Mouse (Mus musculus) liver, postnatal 0 days (tissue): ENCODE data around the gene Mrgprd. TPM values are rescaled to one million over a fixed set of nuclear protein-coding genes. Genes with fewer than 3 reads are reported as not detected.

Experiments
- ATAC-seq: fragments of 200-750 bp; cut with Nextera tagmentation; 2 replicates; pipeline ENCODE4 v1.8.0; 2017; ENCODE audit warnings: mild to moderate bottlenecking, moderate library complexity
- DNase-seq: peaks from one replicate; pipeline ENCODE4 v3.0.0-alpha.2; 2016
- H3K27ac ChIP-seq: fragments of 300-500 bp; sonication (generic); 2 replicates; pipeline ENCODE4 v1.5.1; 2014; ENCODE audit warnings: antibody characterized with exemption, moderate library complexity, mild to moderate bottlenecking, low read depth
- H3K27me3 ChIP-seq: fragments of 300-500 bp; sonication (generic); 2 replicates; pipeline ENCODE4 v1.6.1; 2014; ENCODE audit warnings: low read length, control low read depth, mixed read lengths; ENCODE audit not compliant: insufficient read depth
- H3K36me3 ChIP-seq: fragments of 300-500 bp; sonication (generic); replicated peaks from 2 replicates; pipeline ENCODE4 v1.6.1; 2014; ENCODE audit warnings: mild to moderate bottlenecking, control low read depth, low read length, moderate library complexity, mixed read lengths; ENCODE audit not compliant: insufficient read depth
- H3K4me1 ChIP-seq: fragments of 300-500 bp; sonication (generic); 2 replicates; pipeline ENCODE4 v1.6.1; 2014; ENCODE audit warnings: antibody characterized with exemption, mild to moderate bottlenecking, control low read depth; ENCODE audit not compliant: insufficient read depth
- H3K4me2 ChIP-seq: fragments of 300-500 bp; sonication (generic); 2 replicates; pipeline ENCODE4 v1.6.1; 2014; ENCODE audit warnings: low read depth, mild to moderate bottlenecking, low read length, moderate library complexity, mixed read lengths
- H3K4me3 ChIP-seq: fragments of 300-500 bp; sonication (generic); 2 replicates; pipeline ENCODE4 v1.5.1; 2014; ENCODE audit warnings: low read depth, low read length
- H3K9ac ChIP-seq: fragments of 300-500 bp; sonication (generic); replicated peaks from 2 replicates; pipeline ENCODE4 v1.6.1; 2014; ENCODE audit warnings: mild to moderate bottlenecking, moderate library complexity
- H3K9me3 ChIP-seq: fragments of 300-500 bp; sonication (generic); 2 replicates; pipeline ENCODE4 v1.6.1; 2016; ENCODE audit warnings: mild to moderate bottlenecking, control low read depth, low read length, mixed read lengths
- CTCF ChIP-seq: sonication (generic); IDR thresholded peaks from 2 replicates; pipeline ENCODE4 v1.5.1; 2016; ENCODE audit warnings: antibody characterized with exemption, low read depth
- EP300 ChIP-seq: IDR thresholded peaks from 2 replicates; pipeline ENCODE4 v1.6.1; 2016; ENCODE audit warnings: antibody characterized with exemption, low read depth, mild to moderate bottlenecking
- WGBS: fragments of 180-500 bp; shearing (Covaris S2); extraction: QIAGEN DNeasy Blood & Tissue Kit; methylation state at CpG from one replicate; pipeline ENCODE4 v1.1.7; 2014; ENCODE audit not compliant: insufficient replicate concordance; 5-methylcytosine and 5-hydroxymethylcytosine counted together
- polyA plus RNA-seq: library from polyadenylated mRNA; unstranded; fragments of >200 nt; fragmentation: Nextera tagmentation; extraction: Ambion mirVana; gene quantifications from 2 replicates; pipeline ENCODE4 v1.2.1, GENCODE M21; 2015

Gene Mrgprd
- polyA plus RNA-seq = not detected in 2 replicates

DNA sequence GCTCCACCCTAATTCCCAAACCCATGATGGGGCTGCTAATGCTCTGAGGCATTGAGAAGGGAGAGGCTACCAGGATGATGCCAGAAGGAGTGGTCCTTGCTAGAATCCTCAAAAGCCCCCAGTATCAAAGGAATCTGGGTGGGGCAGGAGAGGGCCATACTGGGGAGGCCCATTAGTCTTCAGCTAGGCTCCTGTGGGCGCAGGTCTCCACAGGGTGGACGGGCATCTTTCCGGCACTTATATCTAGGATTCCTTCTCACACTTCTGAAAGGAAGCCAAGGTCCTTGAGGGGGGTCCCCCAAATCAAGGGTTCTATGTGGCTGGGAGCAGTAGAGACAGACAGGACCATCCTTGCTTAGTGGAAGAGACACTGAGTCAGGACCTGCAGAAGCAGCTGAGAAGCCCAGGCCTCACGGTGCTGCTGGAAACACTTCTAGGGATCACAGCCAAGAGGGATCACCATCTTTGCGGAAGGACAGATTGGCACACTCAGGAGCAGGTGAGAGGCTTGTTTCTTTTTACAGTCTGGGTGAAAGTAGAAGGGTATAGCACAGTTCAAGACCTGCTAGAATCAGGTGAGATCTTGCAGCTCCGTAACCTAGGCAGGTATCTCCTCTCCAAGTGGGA lies at the start of gene Mrgprd:
Gene Mrgprd (plus strand): TSS at position 51 of the 627 bp plus-strand sequence.
- TF ChIP-seq CTCF (no peak), EP300 (no peak)
- Histone ChIP-seq H3K4me3 (no peak within 1 kb of the TSS), H3K9ac (no peak within 1 kb of the TSS), H3K4me2 (no peak within 1 kb of the TSS), H3K36me3 (no peaks in the 10 kb centered on the region), H3K4me1 (no peaks in the 10 kb centered on the region), H3K27me3 (no peaks in the 10 kb centered on the region), H3K27ac (no peak within 1 kb of the TSS), H3K9me3 (no peaks in the 10 kb centered on the region)
- 84% methylated on average over 6 of the region's 6 CpGs for WGBS
- ATAC-seq (no peak), DNase-seq (no peak)

DNA sequence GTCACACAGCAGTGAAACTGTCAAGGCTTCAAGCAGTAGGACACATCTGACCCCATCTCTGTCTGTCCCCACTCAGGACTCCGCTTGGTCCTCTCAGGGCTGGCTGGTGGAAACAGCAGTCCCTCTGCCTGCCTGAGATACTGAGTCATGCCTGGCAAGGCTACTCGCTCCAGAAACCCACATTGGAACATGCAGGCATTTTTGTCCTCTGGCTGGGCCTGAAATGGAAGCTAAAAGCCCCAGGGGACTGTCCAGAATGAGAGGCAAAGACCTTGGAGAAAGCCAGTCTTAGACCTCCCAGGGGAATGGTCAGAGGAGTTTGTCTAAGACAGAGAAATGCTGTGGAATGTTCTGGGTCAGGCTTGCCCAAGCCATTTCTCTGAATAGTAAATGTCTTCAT lies 48.6 kb upstream of the Mrgprd start:
- H3K4me2 ChIP-seq = no peak overlapping the region
- 78% methylated on average over 2 of the region's 2 CpGs for WGBS
- H3K9me3 ChIP-seq = no peaks in the 10 kb centered on the region
- no peaks in the 10 kb centered on the region for H3K27me3 ChIP-seq
- no peak for TF ChIP-seq CTCF
- TF ChIP-seq EP300 = no peak
- H3K9ac ChIP-seq = no peak overlapping the region
- no peak overlapping the region for H3K27ac ChIP-seq
- ATAC-seq (no peak), DNase-seq (no peak)
- H3K4me1 ChIP-seq = no peaks in the 10 kb centered on the region; the same call in 1 of the 2 replicates
- H3K36me3 ChIP-seq = peaks cover 18% of the 10 kb centered on the region
- H3K4me3 ChIP-seq = no peak overlapping the region

DNA sequence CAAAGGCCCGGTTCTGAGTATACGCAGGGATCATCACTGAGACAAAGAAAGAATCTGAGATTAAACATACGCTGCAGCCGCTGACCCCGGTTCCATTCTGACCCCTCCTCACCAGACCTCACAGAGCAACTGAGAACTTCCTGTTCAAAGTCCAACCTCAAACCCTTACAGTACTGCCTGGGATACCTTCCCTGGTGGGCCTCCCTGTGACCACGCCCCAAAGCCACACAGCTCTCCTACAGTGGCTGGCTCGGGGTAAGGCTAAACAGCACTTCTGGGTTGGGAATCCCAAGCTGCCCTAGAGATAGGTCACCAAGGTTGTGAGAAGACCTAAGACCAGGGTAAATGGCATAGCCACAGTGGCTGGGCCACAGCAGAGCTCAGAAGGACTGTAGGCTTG lies 45.7 kb upstream of the Mrgprd start:
- no peaks in the 10 kb centered on the region for H3K27me3 ChIP-seq
- 65% methylated on average over 7 of the region's 7 CpGs for WGBS

DNA sequence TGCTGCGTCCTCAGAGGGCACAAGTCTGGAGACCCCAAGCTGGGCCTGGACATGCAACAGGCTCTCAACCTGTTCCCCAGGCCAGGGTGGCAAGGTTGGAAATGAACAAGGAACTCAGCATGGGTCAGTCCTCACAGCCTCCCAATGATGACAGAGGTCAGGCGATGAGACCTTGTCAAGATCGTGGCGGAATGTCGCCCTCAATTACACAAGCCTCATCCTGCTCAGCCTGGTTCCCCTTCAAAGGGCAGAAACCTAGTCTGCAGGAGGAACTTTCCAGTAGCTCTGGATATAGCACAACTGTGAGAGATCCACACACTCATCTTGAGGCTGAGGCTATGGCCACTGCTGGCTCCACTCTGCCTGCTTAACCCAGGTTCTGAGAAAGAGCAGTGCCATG lies 43.7 kb upstream of the Mrgprd start:
- Histone ChIP-seq H3K4me2 (no peak overlapping the region), H3K4me1 (no peaks in the 10 kb centered on the region), H3K27ac (no peak overlapping the region), H3K4me3 (no peak overlapping the region), H3K36me3 (peaks cover 19% of the 10 kb centered on the region), H3K9ac (no peak overlapping the region), H3K9me3 (no peaks in the 10 kb centered on the region), H3K27me3 (no peaks in the 10 kb centered on the region)
- no peak for DNase-seq
- 68% methylated on average over 5 of the region's 5 CpGs for WGBS
- TF ChIP-seq EP300 (no peak), CTCF (no peak)
- ATAC-seq = peak; percentile 19; the same call in 1 of the 2 replicates

More for the DNA sequence above, 45.7 kb upstream of the Mrgprd start:
- Histone ChIP-seq H3K9ac (no peak overlapping the region), H3K27ac (no peak overlapping the region), H3K4me2 (no peak overlapping the region), H3K4me3 (no peak overlapping the region), H3K36me3 (peaks cover 15% of the 10 kb centered on the region), H3K9me3 (no peaks in the 10 kb centered on the region), H3K4me1 (no peaks in the 10 kb centered on the region; the same call in 1 of the 2 replicates)
- DNase-seq (no peak), ATAC-seq (no peak)
- TF ChIP-seq EP300 (no peak), CTCF (no peak)

DNA sequence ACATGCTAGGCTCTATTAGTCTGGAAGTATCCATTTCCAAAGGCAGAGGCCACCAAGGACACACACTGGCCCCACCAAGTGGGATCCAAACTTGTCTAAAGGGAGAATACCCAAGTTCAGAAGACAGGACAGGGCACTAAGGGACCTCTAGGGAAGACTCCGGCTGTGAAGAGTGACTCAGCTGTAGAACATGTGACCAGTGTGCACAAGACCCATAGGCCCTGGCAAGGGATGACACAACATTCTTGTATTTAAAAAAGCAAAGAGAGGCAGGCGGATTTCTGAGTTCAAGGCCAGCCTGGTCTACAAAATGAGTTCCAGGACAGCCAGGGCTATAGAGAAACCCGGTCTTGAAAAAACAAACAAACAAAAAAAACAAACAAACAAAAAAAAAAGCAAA lies 39.1 kb upstream of the Mrgprd start:
- WGBS = 83% methylated on average over 3 of the region's 3 CpGs
- Histone ChIP-seq H3K4me3 (no peak overlapping the region), H3K9ac (no peak overlapping the region), H3K36me3 (peaks cover 20% of the 10 kb centered on the region), H3K9me3 (no peaks in the 10 kb centered on the region), H3K4me2 (no peak overlapping the region), H3K4me1 (no peaks in the 10 kb centered on the region), H3K27ac (no peak overlapping the region), H3K27me3 (no peaks in the 10 kb centered on the region)
- TF ChIP-seq EP300 (no peak), CTCF (no peak)
- no peak for DNase-seq
- ATAC-seq = no peak

DNA sequence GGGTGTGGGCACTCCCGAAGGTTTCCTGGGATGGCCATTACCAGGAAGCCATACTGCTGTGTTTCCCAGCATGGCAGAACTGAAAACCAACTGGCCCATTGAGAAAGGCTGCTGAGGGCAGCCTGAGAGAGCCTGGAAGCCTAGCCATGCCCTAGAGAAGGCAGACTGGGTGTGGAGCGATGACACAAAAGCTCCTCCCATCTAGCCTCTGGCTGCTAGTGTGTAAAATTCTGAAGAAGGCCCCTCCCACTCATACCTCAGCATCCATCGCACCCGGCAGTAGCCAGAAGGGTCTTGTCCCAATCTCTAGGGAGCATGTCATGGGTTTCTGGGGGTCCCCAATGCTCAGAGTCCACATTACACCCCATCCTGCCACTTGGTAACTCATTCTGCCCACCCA lies 33.2 kb upstream of the Mrgprd start:
- Histone ChIP-seq H3K9ac (no peak overlapping the region), H3K27ac (no peak overlapping the region), H3K9me3 (no peaks in the 10 kb centered on the region), H3K4me1 (peaks cover 17% of the 10 kb centered on the region), H3K27me3 (no peaks in the 10 kb centered on the region), H3K4me2 (0 out of 2 replicates have a peak overlapping the region, but pooled peaks have one; percentile 81), H3K4me3 (no peak overlapping the region), H3K36me3 (peaks cover 16% of the 10 kb centered on the region)
- 82% methylated on average over 4 of the region's 4 CpGs for WGBS
- TF ChIP-seq EP300 (no peak), CTCF (no peak)
- DNase-seq = no peak
- ATAC-seq = no peak
